Mouse (Mus musculus) kidney, embryonic 16.5 days (tissue): ENCODE measurements around the gene Cblc. TPM values are rescaled to one million over a fixed set of nuclear protein-coding genes. Genes with fewer than 3 reads are reported as not detected.
A peak's percentile ranks its signal among the peaks of the same experiment; 100 is the strongest.

Experiments used
- ATAC-seq: fragments of 200-750 bp; cut with Nextera tagmentation; 2 replicates; pipeline ENCODE4 v1.8.0; 2017; ENCODE audit warnings: moderate TSS enrichment; ENCODE audit not compliant: low FRiP score, low TSS enrichment
- H3K27ac ChIP-seq: fragments of 300-500 bp; sonication (generic); 2 replicates; pipeline ENCODE4 v1.5.1; 2014; ENCODE audit warnings: low read length
- H3K27me3 ChIP-seq: fragments of 300-500 bp; sonication (generic); 2 replicates; pipeline ENCODE4 v1.6.1; 2014; ENCODE audit warnings: low read length, control low read depth, mixed read lengths; ENCODE audit not compliant: insufficient read depth
- H3K36me3 ChIP-seq: fragments of 300-500 bp; sonication (generic); 2 replicates; pipeline ENCODE4 v1.6.1; 2014; ENCODE audit warnings: low read length, control low read depth, mixed read lengths; ENCODE audit not compliant: insufficient read depth
- H3K4me1 ChIP-seq: fragments of 300-500 bp; sonication (generic); 2 replicates; pipeline ENCODE4 v1.6.1; 2014; ENCODE audit warnings: low read length, control low read depth, mixed read lengths; ENCODE audit not compliant: insufficient read depth
- H3K4me2 ChIP-seq: fragments of 300-500 bp; sonication (generic); replicated peaks from 2 replicates; pipeline ENCODE4 v1.6.1; 2014; ENCODE audit warnings: low read depth, low read length
- H3K4me3 ChIP-seq: fragments of 300-500 bp; sonication (generic); 2 replicates; pipeline ENCODE4 v1.5.1; 2014; ENCODE audit warnings: mild to moderate bottlenecking, low read length
- H3K9ac ChIP-seq: fragments of 300-500 bp; sonication (generic); replicated peaks from 2 replicates; pipeline ENCODE4 v1.6.1; 2014; ENCODE audit warnings: low read length
- H3K9me3 ChIP-seq: fragments of 300-500 bp; sonication (generic); 2 replicates; pipeline ENCODE4 v1.6.1; 2016; ENCODE audit warnings: low read length, control low read depth
- WGBS: fragments of 180-500 bp; shearing (Covaris S2); extraction: QIAGEN DNeasy Blood & Tissue Kit; methylation state at CpG from one replicate; pipeline ENCODE4 v1.1.7; 2014; 5-methylcytosine and 5-hydroxymethylcytosine counted together
- polyA plus RNA-seq: library from polyadenylated mRNA; unstranded; fragments of >200 nt; fragmentation: Nextera tagmentation; extraction: Ambion mirVana; gene quantifications from 2 replicates; pipeline ENCODE4 v1.2.1, GENCODE M21; 2015

The Cblc gene
- polyA plus RNA-seq, 1 experiment from 2014 or later, result 9.4 TPM

DNA sequence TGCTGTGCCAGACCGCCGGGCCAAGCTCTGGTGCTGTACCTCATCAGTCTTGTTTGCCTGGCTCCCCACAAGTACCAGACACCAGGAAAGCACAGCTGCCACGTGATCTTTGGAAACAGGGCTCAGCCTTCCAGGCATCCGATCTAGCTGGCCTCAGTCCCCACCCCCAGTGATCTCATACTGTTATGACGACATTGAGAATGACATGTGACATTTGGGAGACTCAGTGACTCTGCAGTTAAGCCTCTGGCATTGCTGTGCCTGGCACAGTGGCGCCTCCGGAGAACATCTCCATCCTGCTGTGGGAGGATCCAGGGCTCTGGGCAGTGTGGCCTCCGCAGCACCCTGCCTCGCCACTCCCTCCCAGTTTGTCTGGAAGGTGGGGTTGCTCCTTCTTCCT is 35.2 kb upstream of the Cblc start:
- no peaks in the 10 kb centered on the region for H3K36me3 ChIP-seq
- no peak overlapping the region for H3K9ac ChIP-seq
- H3K9me3 ChIP-seq, result no peaks in the 10 kb centered on the region
- H3K27me3 ChIP-seq, result no peaks in the 10 kb centered on the region
- WGBS, result 50% methylated on average over 9 of the region's 9 CpGs
- H3K4me2 ChIP-seq, result no peak overlapping the region
- no peak overlapping the region for H3K27ac ChIP-seq
- H3K4me3 ChIP-seq, result no peak overlapping the region
- H3K4me1 ChIP-seq, result peaks cover 8% of the 10 kb centered on the region; the same call in 1 of the 2 replicates
- peak; percentile 25; the same call in 1 of the 2 replicates for ATAC-seq

- Histone ChIP-seq H3K4me3 (no peak overlapping the region), H3K9ac (no peak overlapping the region), H3K9me3 (no peaks in the 10 kb centered on the region), H3K27me3 (no peaks in the 10 kb centered on the region), H3K36me3 (no peaks in the 10 kb centered on the region), H3K4me1 (peaks cover 10% of the 10 kb centered on the region; the same call in 1 of the 2 replicates), H3K27ac (no peak overlapping the region), H3K4me2 (0 out of 2 replicates have a peak overlapping the region, but pooled peaks have one; percentile 1)
- ATAC-seq, result peak; percentile 57; the same call in 1 of the 2 replicates
- 29% methylated on average over 13 of the region's 13 CpGs for WGBS
Observed at GRCm38 (mm10) chr7:19830682-19831156, 34.1 kb upstream of the Cblc start.

- no peaks in the 10 kb centered on the region for H3K36me3 ChIP-seq
- no peak overlapping the region for H3K27ac ChIP-seq
- WGBS, result 85% methylated on average over 3 of the region's 3 CpGs
- no peaks in the 10 kb centered on the region for H3K9me3 ChIP-seq
- H3K4me2 ChIP-seq, result no peak overlapping the region
- H3K4me3 ChIP-seq, result no peak overlapping the region
- ATAC-seq, result no peak
- peaks cover 14% of the 10 kb centered on the region; the same call in 1 of the 2 replicates for H3K4me1 ChIP-seq
- H3K9ac ChIP-seq, result no peak overlapping the region
- H3K27me3 ChIP-seq, result no peaks in the 10 kb centered on the region
Observed at GRCm38 (mm10) chr7:19829694-19830093, 33.1 kb upstream of the Cblc start.

- peaks cover 39% of the 10 kb centered on the region for H3K4me1 ChIP-seq
- H3K4me3 ChIP-seq, result no peak overlapping the region
- H3K36me3 ChIP-seq, result no peaks in the 10 kb centered on the region
- H3K27ac ChIP-seq, result no peak overlapping the region
- 33% methylated on average over 5 of the region's 6 CpGs for WGBS
- H3K4me2 ChIP-seq, result no peak overlapping the region
- no peaks in the 10 kb centered on the region for H3K9me3 ChIP-seq
- H3K9ac ChIP-seq, result 0 out of 2 replicates have a peak overlapping the region, but pooled peaks have one; percentile 22
- no peak for ATAC-seq
- H3K27me3 ChIP-seq, result peaks cover 5% of the 10 kb centered on the region
Observed at GRCm38 (mm10) chr7:19826756-19827155, 30.1 kb upstream of the Cblc start.

GRCm38 (mm10) chr7:19824182-19824973 is 27.8 kb upstream of the Cblc start:
- H3K4me3 ChIP-seq, result peak overlapping the region; percentile 12; the same call in 1 of the 2 replicates

GRCm38 (mm10) chr7:19823256-19824181 is 26.9 kb upstream of the Cblc start:
- Histone ChIP-seq H3K36me3 (no peaks in the 10 kb centered on the region), H3K9ac (peak overlapping the region; percentile 44), H3K4me2 (peak overlapping the region; percentile 44), H3K9me3 (peaks cover 4% of the 10 kb centered on the region; the same call in 1 of the 2 replicates), H3K4me1 (peaks cover 34% of the 10 kb centered on the region), H3K27ac (peak overlapping the region; percentile 88), H3K27me3 (peaks cover 10% of the 10 kb centered on the region), H3K4me3 (no peak overlapping the region)
- peak; percentile 40 for ATAC-seq
- 30% methylated on average over 16 of the region's 16 CpGs for WGBS

More at GRCm38 (mm10) chr7:19824182-19824973, 27.8 kb upstream of the Cblc start:
- 20% methylated on average over 26 of the region's 26 CpGs for WGBS
- H3K4me1 ChIP-seq, result peaks cover 34% of the 10 kb centered on the region
- peak overlapping the region; percentile 88 for H3K27ac ChIP-seq
- no peaks in the 10 kb centered on the region for H3K36me3 ChIP-seq
- H3K9me3 ChIP-seq, result peaks cover 4% of the 10 kb centered on the region; the same call in 1 of the 2 replicates
- peak overlapping the region; percentile 44 for H3K4me2 ChIP-seq
- ATAC-seq, result peak; percentile 88
- peaks cover 10% of the 10 kb centered on the region for H3K27me3 ChIP-seq
- H3K9ac ChIP-seq, result peak overlapping the region; percentile 55; the same call in 1 of the 2 replicates

DNA sequence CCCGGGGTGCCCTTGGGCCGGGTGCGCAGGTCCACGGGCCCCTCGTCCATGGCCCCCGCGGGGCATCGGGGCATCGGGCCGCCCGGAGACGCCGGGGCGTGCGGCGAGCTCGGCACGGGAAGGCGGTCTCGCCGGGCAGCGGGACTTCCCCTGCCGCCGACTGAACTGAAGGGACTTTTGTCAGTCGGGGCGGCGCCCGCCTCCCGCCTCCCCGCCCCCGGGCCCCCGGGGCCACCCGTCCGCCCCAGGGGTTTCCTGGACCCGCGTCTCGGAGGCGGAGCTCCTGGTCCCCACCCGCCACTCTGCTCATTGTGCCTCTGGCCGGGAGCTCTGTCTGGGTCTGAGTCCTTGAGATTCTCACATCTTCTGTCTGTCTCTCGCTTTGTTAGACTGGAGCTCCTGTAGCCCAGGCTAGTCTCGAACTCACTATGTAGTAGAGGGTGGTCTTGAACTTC is 26.0 kb upstream of the Cblc start, which contains the start of gene Bcl3:
Bcl3 (minus strand) TSS at position 167 of the 455 bp plus-strand sequence.
- WGBS, result 1% methylated on average over 24 of the region's 42 CpGs
- no peak for ATAC-seq

DNA sequence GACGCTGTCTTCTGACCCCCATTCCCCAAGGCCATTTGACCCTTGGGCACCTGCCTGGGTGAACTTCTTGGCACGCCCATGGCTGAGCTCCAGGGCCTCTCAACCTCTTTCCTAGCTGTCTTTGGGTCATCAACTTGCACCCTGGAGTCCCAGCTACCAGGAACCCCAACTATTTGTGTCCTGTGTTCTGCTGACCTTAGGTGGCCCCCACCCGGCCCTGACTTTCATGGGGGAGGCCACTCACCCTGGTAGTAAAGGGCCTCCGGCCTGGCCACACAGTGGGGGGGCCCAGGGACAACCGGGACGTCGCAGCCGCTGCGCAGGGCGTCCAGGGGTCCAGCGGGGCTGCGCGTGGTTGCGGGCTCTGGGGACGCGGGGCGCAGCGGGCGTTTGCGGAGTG is 25.6 kb upstream of the Cblc start:
- H3K4me1 ChIP-seq, result peaks cover 45% of the 10 kb centered on the region

More for the DNA sequence above, 26.0 kb upstream of the Cblc start, which contains the start of gene Bcl3:
- Histone ChIP-seq H3K4me2 (peak within 1 kb of the TSS; percentile 76), H3K4me3 (peak within 1 kb of the TSS; percentile 41), H3K9me3 (peaks cover 4% of the 10 kb centered on the region; the same call in 1 of the 2 replicates), H3K36me3 (no peaks in the 10 kb centered on the region), H3K27me3 (peaks cover 10% of the 10 kb centered on the region), H3K27ac (peak within 1 kb of the TSS; percentile 88), H3K9ac (peak within 1 kb of the TSS; percentile 66), H3K4me1 (peaks cover 40% of the 10 kb centered on the region)

GRCm38 (mm10) chr7:19821633-19822032 is 25.0 kb upstream of the Cblc start:
- Histone ChIP-seq H3K36me3 (no peaks in the 10 kb centered on the region), H3K27ac (no peak overlapping the region), H3K27me3 (peaks cover 10% of the 10 kb centered on the region), H3K4me1 (peaks cover 46% of the 10 kb centered on the region), H3K9ac (no peak overlapping the region), H3K4me3 (no peak overlapping the region), H3K9me3 (peaks cover 4% of the 10 kb centered on the region; the same call in 1 of the 2 replicates), H3K4me2 (no peak overlapping the region)
- 61% methylated on average over 7 of the region's 7 CpGs for WGBS
- no peak for ATAC-seq

More for the DNA sequence above, 25.6 kb upstream of the Cblc start:
- Histone ChIP-seq H3K9ac (peak overlapping the region; percentile 66), H3K4me3 (peak overlapping the region; percentile 41), H3K27me3 (peaks cover 10% of the 10 kb centered on the region), H3K4me2 (peak overlapping the region; percentile 76), H3K36me3 (no peaks in the 10 kb centered on the region), H3K27ac (no peak overlapping the region), H3K9me3 (peaks cover 4% of the 10 kb centered on the region; the same call in 1 of the 2 replicates)
- no peak for ATAC-seq
- WGBS, result 6% methylated on average over 20 of the region's 20 CpGs
